Mouse (Mus musculus) forelimb bud, embryonic 11.5 days (tissue): ENCODE data around the gene Amt.

Experiments
- DNase-seq: peaks from one replicate; pipeline ENCODE4 v3.0.0-alpha.2; 2012; ENCODE audit warnings: low read depth, low spot score

Gene Amt

DNA sequence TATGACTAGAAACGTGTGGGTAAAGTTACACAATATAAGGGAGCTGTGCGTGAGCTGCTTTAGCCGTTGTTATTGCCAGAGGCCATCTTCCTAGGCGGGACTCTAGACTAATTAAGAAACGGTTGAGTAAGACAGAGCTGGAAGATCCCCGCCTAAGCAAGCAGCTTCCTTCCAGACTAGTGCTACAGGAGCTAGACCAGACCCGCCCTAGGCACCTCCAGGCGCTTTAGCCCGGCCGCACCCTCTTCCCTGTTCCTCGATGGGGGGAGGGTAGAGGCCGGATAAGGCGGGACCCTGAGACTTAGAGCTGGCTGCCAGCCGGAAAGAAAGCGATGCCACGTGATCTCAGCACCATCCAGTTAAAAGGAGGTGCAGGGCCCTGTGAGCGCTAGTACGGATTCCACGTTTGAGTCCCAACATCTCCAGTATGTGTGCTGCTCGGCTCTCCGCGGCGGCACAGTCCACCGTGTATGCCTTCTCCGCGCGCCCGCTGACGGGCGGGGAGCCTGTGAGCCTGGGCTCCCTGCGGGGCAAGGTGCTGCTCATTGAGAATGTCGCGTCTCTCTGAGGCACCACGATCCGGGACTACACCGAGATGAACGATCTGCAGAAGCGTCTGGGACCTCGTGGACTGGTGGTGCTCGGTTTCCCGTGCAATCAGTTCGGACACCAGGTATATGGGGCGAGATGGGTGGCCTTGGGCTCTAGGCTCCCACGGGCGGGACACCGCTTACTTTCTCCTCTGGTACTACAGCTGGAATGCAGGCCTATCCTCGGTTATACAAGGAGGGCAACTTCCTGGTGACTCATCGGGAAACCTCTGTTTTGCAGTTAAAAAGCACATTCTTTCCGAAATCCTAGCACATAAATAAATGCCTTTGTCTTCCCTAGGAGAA lies 42.5 kb downstream of the Amt start, which contains the start of gene Gpx1:
Gene Gpx1 (plus strand): TSS at position 18 of the 896 bp plus-strand sequence.
- peak; percentile 94 for DNase-seq

GRCm38 (mm10) chr9:108339886-108340257 lies 43.2 kb downstream of the Amt start:
- DNase-seq: no peak

- no peak for DNase-seq
Measured at GRCm38 (mm10) chr9:108340258-108341138, 43.8 kb downstream of the Amt start.

DNA sequence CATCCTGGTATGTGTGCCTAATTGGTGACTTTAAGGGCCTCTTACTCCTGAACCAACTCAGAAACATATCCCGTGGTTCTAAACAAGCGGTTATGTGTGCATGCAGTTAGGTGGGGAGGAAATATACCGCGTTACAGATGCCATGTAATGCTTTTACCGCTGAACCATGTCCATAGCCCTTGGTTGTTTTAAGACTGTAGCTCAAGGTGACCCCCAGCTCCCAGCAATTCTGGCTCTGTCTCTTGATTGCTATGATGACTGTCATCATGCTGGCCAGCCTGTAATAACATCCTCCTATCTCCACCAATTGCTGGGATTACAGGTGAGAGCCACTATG lies 44.5 kb downstream of the Amt start:
- no peak for DNase-seq

- DNase-seq: no peak
Measured at GRCm38 (mm10) chr9:108341801-108342200, 45.1 kb downstream of the Amt start.

DNA sequence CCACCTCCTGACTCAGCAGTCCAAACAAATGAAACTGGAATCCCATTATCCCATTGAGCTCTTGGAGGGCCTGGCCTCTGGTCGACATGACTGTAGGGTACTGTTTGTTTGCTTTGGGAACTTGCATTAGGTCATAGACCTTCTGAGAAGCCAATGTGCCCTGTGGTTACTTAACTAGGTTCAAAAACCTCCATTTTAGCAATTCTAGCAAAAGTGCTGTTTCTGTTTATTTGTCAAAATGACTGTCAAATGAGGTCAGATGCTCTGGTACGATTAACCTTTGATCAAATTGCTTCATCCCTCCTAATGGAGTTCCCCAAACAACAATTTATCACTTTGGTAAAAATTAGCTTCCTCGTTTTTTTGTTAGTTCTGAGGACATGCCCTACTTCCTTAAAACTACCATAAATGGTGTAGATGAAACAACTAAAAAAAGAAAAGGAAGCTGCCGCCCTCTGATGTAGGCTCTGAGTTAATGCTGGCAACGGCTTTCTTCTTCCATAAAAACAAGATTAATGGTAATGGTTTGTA lies 45.7 kb downstream of the Amt start:
- no peak for DNase-seq

GRCm38 (mm10) chr9:108343331-108343730 lies 46.7 kb downstream of the Amt start:
- no peak for DNase-seq

GRCm38 (mm10) chr9:108343835-108344234 lies 47.2 kb downstream of the Amt start:
- no peak for DNase-seq

GRCm38 (mm10) chr9:108344471-108344870 lies 47.8 kb downstream of the Amt start:
- DNase-seq: no peak

GRCm38 (mm10) chr9:108347024-108347423 lies 50.4 kb downstream of the Amt start:
- no peak for DNase-seq

- peak; percentile 87 for DNase-seq
Measured at GRCm38 (mm10) chr9:108347540-108348289, 51.1 kb downstream of the Amt start, which contains the start of gene Usp4. TSS of gene Usp4 (plus strand) at chr9:108347853.

DNA sequence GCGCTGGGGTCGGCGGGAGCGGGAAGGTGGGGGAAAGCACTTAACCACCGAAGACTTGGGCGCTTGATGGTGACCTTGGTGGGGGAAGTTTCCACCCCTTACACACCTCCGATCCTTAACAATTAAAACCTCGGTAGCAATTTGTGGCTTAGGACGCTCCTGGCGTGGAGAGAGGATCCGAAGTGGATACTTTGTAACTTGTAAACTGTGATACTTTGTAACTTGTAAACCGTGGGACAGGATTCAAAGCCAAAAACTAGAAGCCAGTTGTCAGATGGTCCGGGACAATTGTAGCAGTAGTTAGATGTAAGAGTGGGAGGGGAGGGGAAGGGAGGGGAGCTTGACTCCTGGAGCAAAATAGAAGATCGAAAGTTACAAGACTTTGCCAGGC lies 51.6 kb downstream of the Amt start:
- DNase-seq: no peak

GRCm38 (mm10) chr9:108349727-108350126 lies 53.1 kb downstream of the Amt start:
- no peak for DNase-seq
